ENCODE assay signal across 17 mouse cellular contexts in the genomic region with DNA sequence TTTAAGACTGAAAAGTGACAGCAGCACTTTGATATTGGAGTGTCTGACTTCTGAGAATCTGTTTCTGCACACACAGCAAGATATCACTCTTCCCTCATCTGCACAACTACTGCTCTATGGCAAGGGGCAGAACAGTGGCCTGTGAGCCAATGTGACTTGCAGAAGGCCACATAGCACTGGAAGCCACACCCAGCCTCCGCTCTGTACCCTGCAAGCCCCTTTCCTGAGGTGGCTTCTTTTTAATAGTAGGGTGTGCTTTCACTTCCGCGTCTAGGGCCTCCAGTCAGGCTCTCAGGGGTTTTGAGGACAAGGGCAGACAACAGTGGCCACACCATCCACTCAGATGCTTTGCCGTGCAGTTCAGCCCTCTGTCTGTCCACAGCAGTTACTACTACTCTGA. TPM values are rescaled to one million over a fixed set of nuclear protein-coding genes. Genes with fewer than 3 reads are reported as not detected.
DNase-seq lines count a peak whose midpoint lies in the region; ATAC-seq lines count a peak whose summit lies in the region.
"Had no signal": no experiment of that assay in that cellular context is flagged by ENCODE, and none has a peak within 500 bp of the region (broad histone marks: within the 10 kb centered on the region; RNA-seq: fewer than 3 reads in every experiment).

No protein-coding gene starts in this region.

- no peak overlapping the region for H3K9ac ChIP-seq in forebrain, embryonic 13.5 days
- H3K9ac ChIP-seq in liver, embryonic 13.5 days, result no peak overlapping the region
- H3K9ac ChIP-seq: embryonic facial prominence, embryonic 15.5 days; heart, embryonic 15.5 days; hindbrain, embryonic 12.5 days had no signal

- H3K36me3 ChIP-seq in forebrain, embryonic 13.5 days (ENCODE audit: poor library complexity, severe bottlenecking), result no peaks in the 10 kb centered on the region
- no peaks in the 10 kb centered on the region for H3K36me3 ChIP-seq in forebrain, embryonic 10.5 days (replicated peaks)
- no peaks in the 10 kb centered on the region for H3K36me3 ChIP-seq in liver, embryonic 13.5 days
- H3K36me3 ChIP-seq: embryonic facial prominence, embryonic 15.5 days; heart, embryonic 15.5 days; hindbrain, embryonic 12.5 days; limb, embryonic 10.5 days had no signal

- H3K9me3 ChIP-seq in forebrain, embryonic 13.5 days (replicated peaks), result no peaks in the 10 kb centered on the region
- H3K9me3 ChIP-seq in forebrain, embryonic 10.5 days, result no peaks in the 10 kb centered on the region
- H3K9me3 ChIP-seq in liver, embryonic 13.5 days (replicated peaks), result no peaks in the 10 kb centered on the region
- H3K9me3 ChIP-seq: embryonic facial prominence, embryonic 15.5 days; heart, embryonic 15.5 days; hindbrain, embryonic 12.5 days; limb, embryonic 10.5 days had no signal

- no peaks in the 10 kb centered on the region for H3K27me3 ChIP-seq in forebrain, embryonic 13.5 days
- no peaks in the 10 kb centered on the region for H3K27me3 ChIP-seq in forebrain, embryonic 10.5 days (ENCODE audit: poor library complexity, severe bottlenecking)
- no peaks in the 10 kb centered on the region for H3K27me3 ChIP-seq in liver, embryonic 13.5 days
- H3K27me3 ChIP-seq: embryonic facial prominence, embryonic 15.5 days; heart, embryonic 15.5 days; hindbrain, embryonic 12.5 days had no signal

- 82% methylated on average over 4 of the region's 4 CpGs for WGBS in forebrain, embryonic 13.5 days
- WGBS in forebrain, embryonic 10.5 days, result 91% methylated on average over 4 of the region's 4 CpGs
- WGBS in liver, embryonic 13.5 days (ENCODE audit: insufficient replicate concordance), result 64% methylated on average over 4 of the region's 4 CpGs

- H3K4me3 ChIP-seq in forebrain, embryonic 13.5 days, result no peak overlapping the region
- no peak overlapping the region for H3K4me3 ChIP-seq in forebrain, embryonic 10.5 days
- H3K4me3 ChIP-seq in liver, embryonic 13.5 days (replicated peaks), result no peak overlapping the region
- H3K4me3 ChIP-seq: embryonic facial prominence, embryonic 15.5 days; heart, embryonic 15.5 days; hindbrain, embryonic 12.5 days; limb, embryonic 10.5 days; megakaryocyte, embryonic 14.5 days had no signal

- no peak for DNase-seq in forebrain, embryonic 10.5 days (ENCODE audit: extremely low spot score, low spot score)
- DNase-seq in liver, embryonic 13.5 days, result no peak
- DNase-seq in liver, result no peak
- peak; percentile 29 for DNase-seq in brain, adult 2 months (ENCODE audit: low read depth, low spot score)
- DNase-seq in urinary bladder, adult 18-20 months (ENCODE audit: low spot score in 2 of 2), result no peak
- DNase-seq in gastrocnemius, postnatal 10 days, result no peak
- DNase-seq: cerebellum, postnatal 36 days; kidney, adult 11 months; kidney, postnatal 25 days; lung, adult 18-20 months had no signal

- peak overlapping the region; percentile 59 for H3K27ac ChIP-seq in forebrain, embryonic 13.5 days
- no peak overlapping the region for H3K27ac ChIP-seq in forebrain, embryonic 10.5 days
- no peak overlapping the region for H3K27ac ChIP-seq in liver, embryonic 13.5 days
- H3K27ac ChIP-seq: embryonic facial prominence, embryonic 15.5 days; heart, embryonic 15.5 days; hindbrain, embryonic 12.5 days; limb, embryonic 10.5 days had no signal

- no peak overlapping the region for H3K4me2 ChIP-seq in forebrain, embryonic 13.5 days
- no peak overlapping the region for H3K4me2 ChIP-seq in liver, embryonic 13.5 days
- H3K4me2 ChIP-seq: embryonic facial prominence, embryonic 15.5 days; heart, embryonic 15.5 days; hindbrain, embryonic 12.5 days had no signal

- H3K4me1 ChIP-seq in forebrain, embryonic 13.5 days, result 0 out of 2 replicates have a peak, but pooled peaks cover 5% of the 10 kb centered on the region
- peaks cover 3% of the 10 kb centered on the region; the same call in 1 of the 2 replicates for H3K4me1 ChIP-seq in forebrain, embryonic 10.5 days
- H3K4me1 ChIP-seq in liver, embryonic 13.5 days (replicated peaks), result no peaks in the 10 kb centered on the region
- H3K4me1 ChIP-seq: heart, embryonic 15.5 days had no signal

- no peak for ATAC-seq in forebrain, embryonic 13.5 days
- 0 out of 2 replicates have a peak, but pooled peaks have one; percentile 31 for ATAC-seq in liver, embryonic 13.5 days (ENCODE audit: low read depth)
- peak; percentile 66 for ATAC-seq in monocyte, adult 5-6 weeks (replicated peaks; ENCODE audit: insufficient number of reproducible peaks, low FRiP score, low TSS enrichment, poor library complexity, severe bottlenecking)

RNA-seq across cellular contexts. Expression of a gene that starts 50.2 kb away (rescaled TPM):
- 10.7 and 11.3 TPM in 2 replicates for polyA plus RNA-seq in forebrain, embryonic 13.5 days (2015; fragmentation: Nextera tagmentation; extraction: Ambion mirVana)
- polyA plus RNA-seq in forebrain, embryonic 10.5 days (2016; fragmentation: Nextera tagmentation; extraction: Ambion mirVana), result 7.0 and 7.2 TPM in 2 replicates
- 1.9 and 2.5 TPM in 2 replicates for polyA plus RNA-seq in liver, embryonic 13.5 days (2015; fragmentation: Nextera tagmentation; extraction: Ambion mirVana)
- 54.2 to 64.6 TPM (median 61.5 TPM) in 3 replicates for total RNA-seq in monocyte, adult 5-6 weeks (2017)
- total RNA-seq in gastrocnemius, postnatal 10 days (2021), result 100 to 1,000 TPM in 1 of 2 experiments, 10 to 100 TPM in 1; 91.0 to 109 TPM
